Mouse (Mus musculus) bone marrow, adult 2 months (tissue): Measurements from ENCODE around the gene Ncln.

ENCODE experiments used
- CTCF ChIP-seq: fragments of 200-500 bp; IDR thresholded peaks from 2 replicates; pipeline ENCODE4 v1.5.1; 2011; ENCODE audit warnings: low read length, control low read depth; ENCODE audit not compliant: control insufficient read depth, insufficient read depth
- POLR2A ChIP-seq: fragments of 200-500 bp; IDR thresholded peaks from 2 replicates; pipeline ENCODE4 v1.6.1; 2011; ENCODE audit warnings: low read depth, mild to moderate bottlenecking, control low read depth, low read length, borderline replicate concordance; ENCODE audit not compliant: control insufficient read depth

DNA sequence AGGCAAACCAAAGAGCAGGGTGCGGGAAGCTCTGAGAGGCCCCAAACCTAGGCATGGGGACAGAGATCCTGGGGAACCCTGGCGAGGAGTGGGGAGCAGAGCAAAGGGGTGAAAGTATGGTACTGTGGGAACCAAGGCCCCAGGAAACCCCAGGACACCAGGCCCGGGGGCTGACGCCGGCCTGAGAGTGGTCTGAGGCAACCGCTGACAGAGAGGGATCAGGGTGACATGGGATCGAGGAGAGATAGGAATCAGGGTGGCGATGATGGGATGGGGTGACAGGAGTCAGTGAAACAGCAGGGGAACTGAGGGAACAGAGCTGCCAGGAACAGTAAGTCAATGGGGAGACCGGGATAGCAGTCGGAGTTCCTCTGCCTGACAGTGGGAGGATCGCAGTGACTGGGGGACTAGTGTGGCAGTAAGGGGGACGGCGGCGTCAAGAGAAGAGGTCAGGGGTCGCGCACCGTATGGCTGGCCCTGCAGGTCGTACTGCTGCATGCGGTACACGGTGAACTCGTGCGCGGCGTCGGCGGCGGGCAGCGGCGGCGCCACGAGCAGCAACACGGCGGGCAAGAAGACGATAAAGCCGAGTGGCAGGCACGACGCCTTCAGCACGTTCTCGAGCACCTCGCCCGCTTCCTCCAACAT is 452 bp downstream of the Ncln start:
- TF ChIP-seq CTCF, result no peak
- no peak for TF ChIP-seq POLR2A
